Mouse (Mus musculus): ENCODE results near the gene Baz1b. TPM values are rescaled to one million over a fixed set of nuclear protein-coding genes. Genes with fewer than 3 reads are reported as not detected.
"Not testable (repeated sequence)": the region's sequence is repeated elsewhere in the genome, so short reads cannot be mapped to it uniquely, and the experiment has no call there.

Gene Baz1b
- polyA plus RNA-seq, 1 experiment from 2014 or later = 70.9 TPM

DNA sequence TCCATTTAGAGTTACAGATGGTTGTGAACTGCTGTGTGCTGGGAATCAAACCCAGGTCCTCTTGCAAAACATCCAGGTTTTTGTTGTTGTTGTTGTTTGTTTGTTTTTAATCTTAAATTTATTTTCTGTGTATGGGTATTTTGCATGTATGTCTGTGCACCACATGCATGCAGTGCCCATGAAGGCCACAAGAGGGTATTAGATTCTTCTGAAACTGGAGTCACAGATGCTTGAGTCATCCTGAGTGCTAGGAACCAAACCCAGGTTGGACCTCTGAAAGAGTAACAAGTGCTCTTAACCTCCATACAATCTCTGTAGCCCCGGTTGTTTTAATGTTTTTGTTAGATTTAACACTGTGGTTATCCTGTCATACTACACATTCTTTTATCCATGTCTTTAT is 21.1 kb downstream of the Baz1b start:
- ATAC-seq (ENCODE audit: insufficient read depth) (no peak), DNase-seq (peak; percentile 36)
- H3K4me1 ChIP-seq (ENCODE audit: insufficient read depth) = no peaks in the 10 kb centered on the region
- H3K9ac ChIP-seq = no peak overlapping the region
- 92% methylated on average over 1 of the region's 1 CpGs for WGBS
- H3K9me3 ChIP-seq (ENCODE audit: low read depth, low read length) = no peaks in the 10 kb centered on the region
- H3K4me3 ChIP-seq (ENCODE audit: low read depth, low read length) = no peak overlapping the region
- TF ChIP-seq CTCF (IDR thresholded peaks at IDR 0.05; ENCODE audit: low read depth) = peak; percentile 39
- H3K27me3 ChIP-seq (ENCODE audit: insufficient read depth, low read length) = no peaks in the 10 kb centered on the region
- H3K4me2 ChIP-seq = no peak overlapping the region
- H3K36me3 ChIP-seq (ENCODE audit: insufficient read depth) = peaks cover 97% of the 10 kb centered on the region
- no peak overlapping the region for H3K27ac ChIP-seq (ENCODE audit: low read depth)

DNA sequence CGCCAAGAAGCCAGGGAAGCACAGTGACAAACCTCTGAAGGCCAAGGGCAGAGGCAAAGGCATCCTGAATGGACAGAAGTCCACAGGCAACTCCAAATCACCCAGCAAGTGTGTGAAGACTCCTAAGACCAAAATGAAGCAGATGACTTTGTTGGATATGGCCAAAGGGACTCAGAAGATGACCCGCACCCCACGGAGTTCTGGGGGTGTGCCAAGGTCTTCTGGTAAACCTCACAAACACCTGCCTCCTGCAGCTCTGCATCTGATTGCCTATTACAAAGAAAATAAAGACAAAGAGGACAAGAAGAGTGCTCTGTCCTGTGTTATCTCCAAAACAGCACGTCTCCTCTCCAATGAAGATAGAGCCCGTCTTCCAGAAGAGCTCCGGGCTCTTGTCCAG is 29.8 kb downstream of the Baz1b start:
- Histone ChIP-seq H3K4me3 (ENCODE audit: low read depth, low read length) (no peak overlapping the region), H3K27ac (ENCODE audit: low read depth) (no peak overlapping the region), H3K9me3 (ENCODE audit: low read depth, low read length) (no peaks in the 10 kb centered on the region), H3K4me1 (ENCODE audit: insufficient read depth) (no peaks in the 10 kb centered on the region), H3K9ac (no peak overlapping the region), H3K27me3 (ENCODE audit: insufficient read depth, low read length) (no peaks in the 10 kb centered on the region), H3K36me3 (ENCODE audit: insufficient read depth) (peaks cover 99% of the 10 kb centered on the region), H3K4me2 (no peak overlapping the region)
- no peak for DNase-seq
- no peak for TF ChIP-seq CTCF (IDR thresholded peaks at IDR 0.05; ENCODE audit: low read depth)
- 89% methylated on average over 6 of the region's 6 CpGs for WGBS
- no peak for ATAC-seq (ENCODE audit: insufficient read depth)

DNA sequence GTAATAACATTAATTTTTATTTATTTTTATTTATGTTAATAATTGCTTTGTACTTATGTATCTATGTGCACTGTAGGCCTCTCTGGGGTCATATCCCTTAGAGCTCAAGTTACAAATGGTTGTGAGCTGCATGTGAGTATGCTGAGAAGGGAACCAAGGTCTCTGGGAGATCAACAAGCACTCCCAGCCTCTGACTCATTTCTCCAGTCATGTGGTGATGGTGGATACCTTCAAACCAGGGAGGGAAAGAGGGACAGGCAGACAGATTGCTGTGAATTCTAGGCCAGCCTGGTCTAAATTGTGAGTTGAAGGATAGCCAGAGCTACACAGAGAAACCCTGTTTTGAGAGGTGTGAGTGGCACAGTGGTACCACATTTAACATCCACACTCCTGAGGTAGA is 33.9 kb downstream of the Baz1b start:
- Histone ChIP-seq H3K9me3 (ENCODE audit: low read depth, low read length) (no peaks in the 10 kb centered on the region), H3K4me1 (ENCODE audit: insufficient read depth) (no peaks in the 10 kb centered on the region), H3K27me3 (ENCODE audit: insufficient read depth, low read length) (no peaks in the 10 kb centered on the region), H3K4me3 (ENCODE audit: low read depth, low read length) (no peak overlapping the region), H3K27ac (ENCODE audit: low read depth) (no peak overlapping the region), H3K36me3 (ENCODE audit: insufficient read depth) (peaks cover 96% of the 10 kb centered on the region), H3K9ac (no peak overlapping the region), H3K4me2 (no peak overlapping the region)
- no peak for TF ChIP-seq CTCF (IDR thresholded peaks at IDR 0.05; ENCODE audit: low read depth)
- no peak for ATAC-seq (ENCODE audit: insufficient read depth)
- no peak for DNase-seq

DNA sequence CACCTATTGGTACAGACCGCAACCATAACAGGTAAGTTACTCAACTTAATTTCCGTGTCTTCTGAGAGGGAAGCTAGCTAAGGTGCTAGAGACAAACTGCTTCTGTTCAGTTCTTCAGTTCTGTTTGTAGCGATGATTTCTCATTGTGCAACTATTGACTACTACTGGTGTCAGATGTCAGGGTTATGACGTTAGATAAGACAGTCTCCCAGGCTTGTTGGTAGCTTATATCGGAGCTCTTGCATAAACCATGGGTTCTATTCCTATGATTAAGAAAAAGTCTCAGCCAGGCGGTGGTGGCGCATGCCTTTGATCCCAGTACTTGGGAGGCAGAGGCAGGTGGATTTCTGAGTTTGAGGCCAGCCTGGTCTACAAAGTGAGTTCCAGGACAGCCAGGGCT is 35.0 kb downstream of the Baz1b start:
- Histone ChIP-seq H3K4me1 (ENCODE audit: insufficient read depth) (no peaks in the 10 kb centered on the region), H3K27me3 (ENCODE audit: insufficient read depth, low read length) (no peaks in the 10 kb centered on the region), H3K4me2 (no peak overlapping the region), H3K4me3 (ENCODE audit: low read depth, low read length) (no peak overlapping the region), H3K9me3 (ENCODE audit: low read depth, low read length) (no peaks in the 10 kb centered on the region), H3K9ac (no peak overlapping the region), H3K27ac (ENCODE audit: low read depth) (no peak overlapping the region), H3K36me3 (ENCODE audit: insufficient read depth) (peaks cover 93% of the 10 kb centered on the region)
- WGBS = 88% methylated on average over 7 of the region's 7 CpGs
- no peak for TF ChIP-seq CTCF (IDR thresholded peaks at IDR 0.05; ENCODE audit: low read depth)
- ATAC-seq (ENCODE audit: insufficient read depth) = no peak
- DNase-seq = no peak

DNA sequence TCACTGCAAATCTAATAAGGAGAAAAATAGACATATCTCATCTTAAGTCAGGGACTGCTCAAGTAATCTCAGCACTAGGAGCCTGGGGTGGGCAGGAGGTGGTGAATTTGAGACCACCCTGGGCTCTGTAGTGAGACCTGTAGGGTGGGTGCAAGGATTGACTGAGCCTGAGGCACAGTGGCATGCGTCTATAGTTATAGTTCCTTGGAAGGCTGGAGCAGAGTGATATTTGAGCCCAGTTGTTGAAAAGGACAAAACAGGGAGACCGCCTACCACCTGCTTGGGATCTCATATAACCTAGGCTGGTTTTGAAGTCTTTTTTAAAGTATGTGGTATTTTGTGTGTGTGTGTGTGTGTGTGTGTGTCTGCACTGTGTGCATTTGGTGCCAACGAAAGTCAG is 37.1 kb downstream of the Baz1b start:
- ATAC-seq (ENCODE audit: insufficient read depth) = no peak
- no peaks in the 10 kb centered on the region for H3K27me3 ChIP-seq (ENCODE audit: insufficient read depth, low read length)
- peaks cover 93% of the 10 kb centered on the region for H3K36me3 ChIP-seq (ENCODE audit: insufficient read depth)
- no peak overlapping the region for H3K4me2 ChIP-seq
- no peak overlapping the region for H3K9ac ChIP-seq
- H3K27ac ChIP-seq (ENCODE audit: low read depth) = no peak overlapping the region
- no peak overlapping the region for H3K4me3 ChIP-seq (ENCODE audit: low read depth, low read length)
- no peaks in the 10 kb centered on the region for H3K9me3 ChIP-seq (ENCODE audit: low read depth, low read length)
- WGBS = 94% methylated on average over 3 of the region's 3 CpGs
- H3K4me1 ChIP-seq (ENCODE audit: insufficient read depth) = no peaks in the 10 kb centered on the region
- no peak for DNase-seq
- TF ChIP-seq CTCF (IDR thresholded peaks at IDR 0.05; ENCODE audit: low read depth) = no peak

DNA sequence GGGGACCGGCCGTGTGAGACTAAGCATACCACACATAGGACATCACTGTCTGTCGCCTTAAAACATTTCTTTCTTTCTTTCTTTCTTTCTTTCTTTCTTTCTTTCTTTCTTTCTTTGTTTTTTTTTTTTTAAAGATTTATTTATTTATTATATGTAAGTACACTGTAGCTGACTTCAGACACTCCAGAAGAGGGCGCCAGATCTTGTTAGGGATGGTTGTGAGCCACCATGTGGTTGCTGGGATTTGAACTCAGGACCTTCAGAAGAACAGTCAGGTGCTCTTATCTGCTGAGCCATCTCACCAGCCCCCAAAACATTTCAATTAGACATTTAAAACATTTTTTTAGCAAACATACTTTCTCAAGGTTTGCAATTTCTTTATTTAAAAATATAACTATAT is 38.8 kb downstream of the Baz1b start:
- DNase-seq; ATAC-seq (ENCODE audit: insufficient read depth); H3K4me3 ChIP-seq (ENCODE audit: low read depth, low read length); H3K27me3 ChIP-seq (ENCODE audit: insufficient read depth, low read length); H3K4me1 ChIP-seq (ENCODE audit: insufficient read depth); H3K9ac ChIP-seq; H3K27ac ChIP-seq (ENCODE audit: low read depth); H3K4me2 ChIP-seq; H3K9me3 ChIP-seq (ENCODE audit: low read depth, low read length): not testable (repeated sequence)
- 92% methylated on average over 4 of the region's 4 CpGs for WGBS
- peaks cover 92% of the 10 kb centered on the region for H3K36me3 ChIP-seq (ENCODE audit: insufficient read depth)

DNA sequence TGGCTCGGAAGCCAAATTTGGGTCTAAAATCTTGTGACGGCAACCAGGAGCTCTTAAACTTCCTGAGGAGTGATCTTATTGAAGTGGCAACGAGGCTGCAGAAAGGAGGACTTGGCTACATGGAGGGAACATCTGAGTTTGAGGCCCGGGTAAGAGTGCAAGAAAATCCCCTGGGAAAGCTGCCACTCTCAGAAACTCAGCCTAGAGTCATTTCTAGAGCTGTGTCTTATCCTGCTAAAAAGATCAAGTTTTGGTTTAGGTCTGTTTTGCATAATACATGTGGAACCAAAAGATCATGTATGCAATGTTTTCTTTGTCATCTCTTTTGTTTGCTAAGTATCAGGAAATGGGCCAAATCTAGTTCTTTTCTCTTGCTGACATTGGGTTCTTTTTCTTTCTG is 43.1 kb downstream of the Baz1b start:
- 85% methylated on average over 4 of the region's 4 CpGs for WGBS
- no peak overlapping the region for H3K9ac ChIP-seq
- no peaks in the 10 kb centered on the region for H3K4me1 ChIP-seq (ENCODE audit: insufficient read depth)
- no peaks in the 10 kb centered on the region for H3K9me3 ChIP-seq (ENCODE audit: low read depth, low read length)
- no peaks in the 10 kb centered on the region for H3K27me3 ChIP-seq (ENCODE audit: insufficient read depth, low read length)
- H3K4me3 ChIP-seq (ENCODE audit: low read depth, low read length) = no peak overlapping the region
- H3K27ac ChIP-seq (ENCODE audit: low read depth) = no peak overlapping the region
- ATAC-seq (ENCODE audit: insufficient read depth) (no peak), DNase-seq (no peak)
- H3K36me3 ChIP-seq (ENCODE audit: insufficient read depth) = peaks cover 93% of the 10 kb centered on the region
- H3K4me2 ChIP-seq = no peak overlapping the region
- no peak for TF ChIP-seq CTCF (IDR thresholded peaks at IDR 0.05; ENCODE audit: low read depth)
